Comparison of ENCODE assay signal across 9 mouse cellular contexts in genomic region chr13:63642617-63643016, GRCm38 (mm10).
DNase-seq lines count a peak whose midpoint lies in the region; ATAC-seq and TF ChIP-seq lines count a peak whose summit lies in the region.
"Had no signal": no experiment of that assay in that cellular context is flagged by ENCODE, and none has a peak within 500 bp of the region (broad histone marks: within the 10 kb centered on the region; RNA-seq: fewer than 3 reads in every experiment).

No protein-coding gene starts in this region.

- no peaks in the 10 kb centered on the region for H3K36me3 ChIP-seq in midbrain, embryonic 14.5 days (ENCODE audit: control insufficient read depth, insufficient read depth, low read length)
- no peaks in the 10 kb centered on the region for H3K36me3 ChIP-seq in midbrain, embryonic 15.5 days (replicated peaks)
- no peaks in the 10 kb centered on the region for H3K36me3 ChIP-seq in embryonic facial prominence, embryonic 11.5 days (replicated peaks; ENCODE audit: control insufficient read depth, insufficient read depth, low read depth, low read length)
- no peaks in the 10 kb centered on the region for H3K36me3 ChIP-seq in heart, embryonic 11.5 days (ENCODE audit: control insufficient read depth, insufficient read depth, low read length)
- no peaks in the 10 kb centered on the region for H3K36me3 ChIP-seq in kidney, embryonic 15.5 days
- no peaks in the 10 kb centered on the region for H3K36me3 ChIP-seq in liver, adult 2 months (ENCODE audit: control insufficient read depth, insufficient read depth, low read length)
- H3K36me3 ChIP-seq: midbrain, embryonic 12.5 days had no signal

- no peak overlapping the region for H3K4me2 ChIP-seq in midbrain, embryonic 14.5 days (ENCODE audit: low read length)
- no peak overlapping the region for H3K4me2 ChIP-seq in midbrain, embryonic 15.5 days
- H3K4me2 ChIP-seq in embryonic facial prominence, embryonic 11.5 days (ENCODE audit: low read depth, low read length): no peak overlapping the region
- H3K4me2 ChIP-seq in heart, embryonic 11.5 days: no peak overlapping the region
- H3K4me2 ChIP-seq in kidney, embryonic 15.5 days: peak overlapping the region; percentile 19; the same call in 1 of the 2 replicates
- H3K4me2 ChIP-seq: midbrain, embryonic 12.5 days had no signal

- no peaks in the 10 kb centered on the region for H3K79me2 ChIP-seq in liver, adult 2 months (ENCODE audit: control insufficient read depth, insufficient read depth, low read length)

- peak; percentile 57 for DNase-seq in midbrain, embryonic 14.5 days
- DNase-seq in embryonic facial prominence, embryonic 11.5 days (ENCODE audit: low spot score): peak; percentile 40
- peak; percentile 22 for DNase-seq in liver, adult 2 months (ENCODE audit: extremely low read depth, low read depth, low spot score)
- peak; percentile 13 for DNase-seq in ovary, postnatal 10 days (ENCODE audit: low spot score)

- no peak for ATAC-seq in midbrain, embryonic 14.5 days (ENCODE audit: low FRiP score, low TSS enrichment)
- no peak for ATAC-seq in midbrain, embryonic 15.5 days (replicated peaks)
- no peak for ATAC-seq in embryonic facial prominence, embryonic 11.5 days (replicated peaks; ENCODE audit: insufficient number of reproducible peaks, low FRiP score, low TSS enrichment, low read depth)
- peak; percentile 81 for ATAC-seq in heart, embryonic 11.5 days (replicated peaks; ENCODE audit: insufficient number of reproducible peaks, low FRiP score, low TSS enrichment)
- peak; percentile 90 for ATAC-seq in kidney, embryonic 15.5 days (replicated peaks; ENCODE audit: low FRiP score)
- ATAC-seq in erythroblast, adult 5-6 weeks (replicated peaks; ENCODE audit: low FRiP score, poor library complexity, severe bottlenecking): no peak

- H3K4me3 ChIP-seq in midbrain, embryonic 14.5 days (replicated peaks; ENCODE audit: low read depth, low read length): no peak overlapping the region
- H3K4me3 ChIP-seq in midbrain, embryonic 15.5 days: no peak overlapping the region
- no peak overlapping the region for H3K4me3 ChIP-seq in embryonic facial prominence, embryonic 11.5 days (ENCODE audit: low read depth, low read length)
- H3K4me3 ChIP-seq in heart, embryonic 11.5 days (ENCODE audit: low read depth, low read length): no peak overlapping the region
- H3K4me3 ChIP-seq in kidney, embryonic 15.5 days (replicated peaks): no peak overlapping the region
- H3K4me3 ChIP-seq in liver, adult 2 months (ENCODE audit: insufficient read depth, low read depth, low read length): no peak overlapping the region
- H3K4me3 ChIP-seq: midbrain, embryonic 12.5 days had no signal

- no peak overlapping the region for H3K9ac ChIP-seq in midbrain, embryonic 14.5 days (replicated peaks; ENCODE audit: low read length)
- no peak overlapping the region for H3K9ac ChIP-seq in midbrain, embryonic 15.5 days
- no peak overlapping the region for H3K9ac ChIP-seq in embryonic facial prominence, embryonic 11.5 days (replicated peaks; ENCODE audit: low read length)
- H3K9ac ChIP-seq in heart, embryonic 11.5 days (ENCODE audit: low read depth, low read length): no peak overlapping the region
- no peak overlapping the region for H3K9ac ChIP-seq in kidney, embryonic 15.5 days
- H3K9ac ChIP-seq in liver, adult 2 months (ENCODE audit: low read depth, low read length): no peak overlapping the region
- H3K9ac ChIP-seq: midbrain, embryonic 12.5 days had no signal

- no peak for TF ChIP-seq CTCF in liver, adult 2 months (IDR thresholded peaks at IDR 0.05; ENCODE audit: low read depth, low read length)

- no peaks in the 10 kb centered on the region for H3K9me3 ChIP-seq in midbrain, embryonic 14.5 days (ENCODE audit: control insufficient read depth, low read length)
- H3K9me3 ChIP-seq in midbrain, embryonic 15.5 days: no peaks in the 10 kb centered on the region
- no peaks in the 10 kb centered on the region for H3K9me3 ChIP-seq in embryonic facial prominence, embryonic 11.5 days (replicated peaks; ENCODE audit: control insufficient read depth, low read length)
- 0 out of 2 replicates have a peak, but pooled peaks cover 3% of the 10 kb centered on the region for H3K9me3 ChIP-seq in heart, embryonic 11.5 days (replicated peaks; ENCODE audit: control insufficient read depth, low read length)
- no peaks in the 10 kb centered on the region for H3K9me3 ChIP-seq in kidney, embryonic 15.5 days (replicated peaks)
- H3K9me3 ChIP-seq: midbrain, embryonic 12.5 days had no signal

- no peak overlapping the region for H3K27ac ChIP-seq in midbrain, embryonic 14.5 days (replicated peaks; ENCODE audit: low read depth, low read length)
- no peak overlapping the region for H3K27ac ChIP-seq in midbrain, embryonic 15.5 days
- no peak overlapping the region for H3K27ac ChIP-seq in embryonic facial prominence, embryonic 11.5 days (replicated peaks; ENCODE audit: low read depth, low read length)
- peak overlapping the region; percentile 89 for H3K27ac ChIP-seq in heart, embryonic 11.5 days (ENCODE audit: low read depth, low read length)
- peak overlapping the region; percentile 91 for H3K27ac ChIP-seq in kidney, embryonic 15.5 days
- peak overlapping the region; percentile 20 for H3K27ac ChIP-seq in liver, adult 2 months (replicated peaks; ENCODE audit: insufficient read depth, low read depth, low read length)
- H3K27ac ChIP-seq: midbrain, embryonic 12.5 days had no signal

- H3K27me3 ChIP-seq in midbrain, embryonic 14.5 days (ENCODE audit: control insufficient read depth, insufficient read depth, low read length): no peaks in the 10 kb centered on the region
- H3K27me3 ChIP-seq in midbrain, embryonic 15.5 days (replicated peaks): no peaks in the 10 kb centered on the region
- H3K27me3 ChIP-seq in embryonic facial prominence, embryonic 11.5 days (ENCODE audit: control insufficient read depth, insufficient read depth, low read length): no peaks in the 10 kb centered on the region
- H3K27me3 ChIP-seq in heart, embryonic 11.5 days (ENCODE audit: control insufficient read depth, insufficient read depth, low read length): no peaks in the 10 kb centered on the region
- no peaks in the 10 kb centered on the region for H3K27me3 ChIP-seq in kidney, embryonic 15.5 days
- no peaks in the 10 kb centered on the region for H3K27me3 ChIP-seq in liver, adult 2 months (ENCODE audit: control insufficient read depth, insufficient read depth, low read length)

- WGBS in midbrain, embryonic 14.5 days: 78% methylated on average over 5 of the region's 5 CpGs
- 74% methylated on average over 5 of the region's 5 CpGs for WGBS in midbrain, embryonic 15.5 days
- 61% methylated on average over 5 of the region's 5 CpGs for WGBS in embryonic facial prominence, embryonic 11.5 days
- WGBS in heart, embryonic 11.5 days (ENCODE audit: insufficient replicate concordance): 32% methylated on average over 5 of the region's 5 CpGs
- WGBS in kidney, embryonic 15.5 days: 21% methylated on average over 5 of the region's 5 CpGs
- WGBS in liver, adult 2 months: 35% methylated on average over 5 of the region's 5 CpGs

- no peaks in the 10 kb centered on the region for H3K4me1 ChIP-seq in midbrain, embryonic 14.5 days (ENCODE audit: control insufficient read depth, insufficient read depth, low read length)
- no peaks in the 10 kb centered on the region for H3K4me1 ChIP-seq in midbrain, embryonic 15.5 days
- H3K4me1 ChIP-seq in embryonic facial prominence, embryonic 11.5 days (ENCODE audit: control insufficient read depth, insufficient read depth, low read length): no peaks in the 10 kb centered on the region
- H3K4me1 ChIP-seq in heart, embryonic 11.5 days (ENCODE audit: control insufficient read depth, insufficient read depth, low read length): peaks cover 12% of the 10 kb centered on the region
- peaks cover 21% of the 10 kb centered on the region for H3K4me1 ChIP-seq in kidney, embryonic 15.5 days
- H3K4me1 ChIP-seq in liver, adult 2 months (ENCODE audit: control insufficient read depth, insufficient read depth, low read length): peaks cover 6% of the 10 kb centered on the region

- TF ChIP-seq POLR2A in liver, adult 2 months (IDR thresholded peaks at IDR 0.05; ENCODE audit: extremely low read depth, insufficient read depth, low read length): no peak

Comparison
In these comparisons a context has a peak if more than half of its experiments do, and no peak if none do; other contexts are left out.
1. ATAC-seq: peak in heart, embryonic 11.5 days (single experiment) and kidney, embryonic 15.5 days (single experiment); none in midbrain, embryonic 14.5 days (single experiment), midbrain, embryonic 15.5 days (single experiment), embryonic facial prominence, embryonic 11.5 days (single experiment) and erythroblast, adult 5-6 weeks (single experiment).
2. H3K27ac ChIP-seq: peak in heart, embryonic 11.5 days (single experiment), kidney, embryonic 15.5 days (single experiment) and liver, adult 2 months (single experiment); none in midbrain, embryonic 14.5 days (single experiment), midbrain, embryonic 15.5 days (single experiment) and embryonic facial prominence, embryonic 11.5 days (single experiment).
3. Peak in every context shown above with its lines, with median percentiles within 50 percentile points of each other: DNase-seq.